Mouse (Mus musculus): ENCODE results near the gene 4931422A03Rik. TPM values are rescaled to one million over a fixed set of nuclear protein-coding genes. Genes with fewer than 3 reads are reported as not detected.

The 4931422A03Rik gene
- polyA plus RNA-seq, 1 experiment from 2014 or later: 3.2 TPM

GRCm38 (mm10) chr2:103977716-103978115, 50.4 kb downstream of the 4931422A03Rik start:
- H3K9me3 ChIP-seq (ENCODE audit: control insufficient read depth, low read length): no peaks in the 10 kb centered on the region
- ATAC-seq: no peak
- no peaks in the 10 kb centered on the region for H3K36me3 ChIP-seq (ENCODE audit: control insufficient read depth, insufficient read depth)
- H3K9ac ChIP-seq (replicated peaks; ENCODE audit: low read depth, low read length): no peak overlapping the region
- no peaks in the 10 kb centered on the region for H3K4me1 ChIP-seq (replicated peaks; ENCODE audit: control insufficient read depth, insufficient read depth, low read length)
- no peak overlapping the region for H3K27ac ChIP-seq (ENCODE audit: low read length)
- no peak overlapping the region for H3K4me3 ChIP-seq (replicated peaks; ENCODE audit: low read length)
- H3K27me3 ChIP-seq (replicated peaks; ENCODE audit: control insufficient read depth, insufficient read depth, low read length): 0 out of 2 replicates have a peak, but pooled peaks cover 1% of the 10 kb centered on the region
- WGBS: 4% methylated on average over 9 of the region's 9 CpGs
- H3K4me2 ChIP-seq (ENCODE audit: low read length): no peak overlapping the region

GRCm38 (mm10) chr2:103977216-103977615, 50.9 kb downstream of the 4931422A03Rik start:
- Histone ChIP-seq H3K4me2 (ENCODE audit: low read length) (no peak overlapping the region), H3K4me1 (replicated peaks; ENCODE audit: control insufficient read depth, insufficient read depth, low read length) (no peaks in the 10 kb centered on the region), H3K4me3 (replicated peaks; ENCODE audit: low read length) (no peak overlapping the region), H3K36me3 (ENCODE audit: control insufficient read depth, insufficient read depth) (no peaks in the 10 kb centered on the region), H3K27me3 (replicated peaks; ENCODE audit: control insufficient read depth, insufficient read depth, low read length) (0 out of 2 replicates have a peak, but pooled peaks cover 2% of the 10 kb centered on the region), H3K9me3 (ENCODE audit: control insufficient read depth, low read length) (no peaks in the 10 kb centered on the region), H3K27ac (ENCODE audit: low read length) (no peak overlapping the region), H3K9ac (replicated peaks; ENCODE audit: low read depth, low read length) (no peak overlapping the region)
- ATAC-seq: no peak
- 46% methylated on average over 8 of the region's 8 CpGs for WGBS

- peaks cover 6% of the 10 kb centered on the region; the same call in 1 of the 2 replicates for H3K27me3 ChIP-seq (replicated peaks; ENCODE audit: control insufficient read depth, insufficient read depth, low read length)
- WGBS: 83% methylated on average over 7 of the region's 7 CpGs
These were observed 52.3 kb downstream of the 4931422A03Rik start for GRCm38 (mm10) chr2:103975904-103976303.

GRCm38 (mm10) chr2:103971838-103972237, 56.3 kb downstream of the 4931422A03Rik start:
- Histone ChIP-seq H3K27me3 (replicated peaks; ENCODE audit: control insufficient read depth, insufficient read depth, low read length) (peaks cover 6% of the 10 kb centered on the region; the same call in 1 of the 2 replicates), H3K4me3 (replicated peaks; ENCODE audit: low read length) (no peak overlapping the region), H3K4me2 (ENCODE audit: low read length) (no peak overlapping the region), H3K27ac (ENCODE audit: low read length) (no peak overlapping the region), H3K9ac (replicated peaks; ENCODE audit: low read depth, low read length) (no peak overlapping the region), H3K4me1 (replicated peaks; ENCODE audit: control insufficient read depth, insufficient read depth, low read length) (peaks cover 15% of the 10 kb centered on the region), H3K36me3 (ENCODE audit: control insufficient read depth, insufficient read depth) (no peaks in the 10 kb centered on the region), H3K9me3 (ENCODE audit: control insufficient read depth, low read length) (no peaks in the 10 kb centered on the region)
- ATAC-seq: no peak
- 11% methylated on average over 3 of the region's 3 CpGs for WGBS

More at GRCm38 (mm10) chr2:103975904-103976303, 52.3 kb downstream of the 4931422A03Rik start:
- H3K9me3 ChIP-seq (ENCODE audit: control insufficient read depth, low read length): no peaks in the 10 kb centered on the region
- H3K4me2 ChIP-seq (ENCODE audit: low read length): no peak overlapping the region
- H3K9ac ChIP-seq (replicated peaks; ENCODE audit: low read depth, low read length): no peak overlapping the region
- H3K27ac ChIP-seq (ENCODE audit: low read length): no peak overlapping the region
- no peak overlapping the region for H3K4me3 ChIP-seq (replicated peaks; ENCODE audit: low read length)
- H3K4me1 ChIP-seq (replicated peaks; ENCODE audit: control insufficient read depth, insufficient read depth, low read length): peaks cover 5% of the 10 kb centered on the region
- ATAC-seq: no peak
- no peaks in the 10 kb centered on the region for H3K36me3 ChIP-seq (ENCODE audit: control insufficient read depth, insufficient read depth)

GRCm38 (mm10) chr2:103970791-103971649, 57.1 kb downstream of the 4931422A03Rik start:
- Histone ChIP-seq H3K4me3 (replicated peaks; ENCODE audit: low read length) (peak overlapping the region; percentile 81), H3K27ac (ENCODE audit: low read length) (peak overlapping the region; percentile 6), H3K4me2 (ENCODE audit: low read length) (peak overlapping the region; percentile 71), H3K36me3 (ENCODE audit: control insufficient read depth, insufficient read depth) (no peaks in the 10 kb centered on the region), H3K9me3 (ENCODE audit: control insufficient read depth, low read length) (no peaks in the 10 kb centered on the region), H3K4me1 (replicated peaks; ENCODE audit: control insufficient read depth, insufficient read depth, low read length) (peaks cover 15% of the 10 kb centered on the region), H3K9ac (replicated peaks; ENCODE audit: low read depth, low read length) (peak overlapping the region; percentile 90), H3K27me3 (replicated peaks; ENCODE audit: control insufficient read depth, insufficient read depth, low read length) (peaks cover 6% of the 10 kb centered on the region; the same call in 1 of the 2 replicates)
- ATAC-seq: peak; percentile 1; the same call in 1 of the 2 replicates
- WGBS: under 1% methylated on average over 32 of the region's 32 CpGs

GRCm38 (mm10) chr2:103970041-103970790, 57.9 kb downstream of the 4931422A03Rik start:
- H3K4me2 ChIP-seq (ENCODE audit: low read length): peak overlapping the region; percentile 71
- peak; percentile 63 for ATAC-seq
- peak overlapping the region; percentile 81 for H3K4me3 ChIP-seq (replicated peaks; ENCODE audit: low read length)
- WGBS: under 1% methylated on average over 75 of the region's 79 CpGs
- peaks cover 15% of the 10 kb centered on the region for H3K4me1 ChIP-seq (replicated peaks; ENCODE audit: control insufficient read depth, insufficient read depth, low read length)
- H3K9me3 ChIP-seq (ENCODE audit: control insufficient read depth, low read length): no peaks in the 10 kb centered on the region
- no peaks in the 10 kb centered on the region for H3K36me3 ChIP-seq (ENCODE audit: control insufficient read depth, insufficient read depth)
- peak overlapping the region; percentile 90 for H3K9ac ChIP-seq (replicated peaks; ENCODE audit: low read depth, low read length)
- H3K27ac ChIP-seq (ENCODE audit: low read length): peak overlapping the region; percentile 58
- H3K27me3 ChIP-seq (replicated peaks; ENCODE audit: control insufficient read depth, insufficient read depth, low read length): peaks cover 6% of the 10 kb centered on the region; the same call in 1 of the 2 replicates

- H3K27ac ChIP-seq (ENCODE audit: low read length): peak overlapping the region; percentile 3; the same call in 1 of the 2 replicates
- H3K9ac ChIP-seq (replicated peaks; ENCODE audit: low read depth, low read length): peak overlapping the region; percentile 90
- no peaks in the 10 kb centered on the region for H3K36me3 ChIP-seq (ENCODE audit: control insufficient read depth, insufficient read depth)
- peak overlapping the region; percentile 71 for H3K4me2 ChIP-seq (ENCODE audit: low read length)
- peak overlapping the region; percentile 81 for H3K4me3 ChIP-seq (replicated peaks; ENCODE audit: low read length)
- H3K27me3 ChIP-seq (replicated peaks; ENCODE audit: control insufficient read depth, insufficient read depth, low read length): peaks cover 6% of the 10 kb centered on the region; the same call in 1 of the 2 replicates
- peak; percentile 82 for ATAC-seq
- 0% methylated on average over 37 of the region's 40 CpGs for whole genome bisulfite sequencing
- no peaks in the 10 kb centered on the region for H3K9me3 ChIP-seq (ENCODE audit: control insufficient read depth, low read length)
- peaks cover 15% of the 10 kb centered on the region for H3K4me1 ChIP-seq (replicated peaks; ENCODE audit: control insufficient read depth, insufficient read depth, low read length)
These were observed 58.6 kb downstream of the 4931422A03Rik start for GRCm38 (mm10) chr2:103969437-103970040.

- H3K4me1 ChIP-seq (replicated peaks; ENCODE audit: control insufficient read depth, insufficient read depth, low read length): peaks cover 15% of the 10 kb centered on the region
- H3K27ac ChIP-seq (ENCODE audit: low read length): no peak overlapping the region
- H3K9ac ChIP-seq (replicated peaks; ENCODE audit: low read depth, low read length): peak overlapping the region; percentile 90
- H3K27me3 ChIP-seq (replicated peaks; ENCODE audit: control insufficient read depth, insufficient read depth, low read length): peaks cover 6% of the 10 kb centered on the region; the same call in 1 of the 2 replicates
- no peaks in the 10 kb centered on the region for H3K36me3 ChIP-seq (ENCODE audit: control insufficient read depth, insufficient read depth)
- 16% methylated on average over 10 of the region's 10 CpGs for WGBS
- no peaks in the 10 kb centered on the region for H3K9me3 ChIP-seq (ENCODE audit: control insufficient read depth, low read length)
- ATAC-seq: no peak
- H3K4me2 ChIP-seq (ENCODE audit: low read length): peak overlapping the region; percentile 71
- peak overlapping the region; percentile 81 for H3K4me3 ChIP-seq (replicated peaks; ENCODE audit: low read length)
These were observed 59.2 kb downstream of the 4931422A03Rik start for GRCm38 (mm10) chr2:103968919-103969436.

Measured in forebrain, embryonic 16.5 days (tissue).